ENCODE assay signal across 9 mouse cellular contexts in the genomic region with DNA sequence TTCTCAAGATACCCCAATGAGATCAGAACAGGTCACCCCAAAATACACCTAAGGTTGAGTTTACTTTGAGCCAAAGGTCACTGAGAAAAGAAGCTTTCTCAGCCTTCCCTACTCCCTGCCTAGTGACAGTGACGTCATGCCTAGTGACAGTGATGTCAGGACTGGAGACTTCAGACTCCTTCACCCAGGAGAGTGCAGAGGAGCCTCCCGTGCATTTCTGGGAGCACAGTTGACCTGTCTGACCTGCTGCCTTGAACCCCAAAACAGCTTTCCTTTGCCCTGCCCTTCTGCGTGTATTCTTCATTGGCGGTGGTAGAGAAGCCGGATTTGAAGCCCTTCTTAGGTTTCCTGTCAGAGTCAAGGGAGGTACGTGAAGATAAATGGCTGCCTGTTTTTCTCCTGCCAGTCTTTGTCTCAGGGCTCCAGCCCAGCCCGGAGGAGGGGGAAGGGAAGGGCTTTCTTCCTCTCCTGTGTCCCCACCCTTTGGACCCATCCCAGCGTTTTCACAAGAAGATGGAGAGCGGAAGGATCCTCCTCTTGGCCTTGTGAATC. TPM values are rescaled to one million over a fixed set of nuclear protein-coding genes. Genes with fewer than 3 reads are reported as not detected.
DNase-seq lines count a peak whose midpoint lies in the region; ATAC-seq lines count a peak whose summit lies in the region.
"Had no signal": no experiment of that assay in that cellular context is flagged by ENCODE, and none has a peak within 500 bp of the region (broad histone marks: within the 10 kb centered on the region; RNA-seq: fewer than 3 reads in every experiment).

No protein-coding gene starts in this region.

- H3K27me3 ChIP-seq in neural tube, embryonic 12.5 days (replicated peaks) = no peaks in the 10 kb centered on the region; the same call in 1 of the 2 replicates
- H3K27me3 ChIP-seq in limb, embryonic 10.5 days (ENCODE audit: low read depth, poor library complexity, severe bottlenecking) = no peaks in the 10 kb centered on the region
- H3K27me3 ChIP-seq: CH12.LX had no signal

- no peak overlapping the region for H3K4me2 ChIP-seq in neural tube, embryonic 12.5 days (replicated peaks)

- no peak for ATAC-seq in neural tube, embryonic 12.5 days (ENCODE audit: low FRiP score, low read depth)

- peaks cover 20% of the 10 kb centered on the region for H3K4me1 ChIP-seq in neural tube, embryonic 12.5 days
- peaks cover 31% of the 10 kb centered on the region for H3K4me1 ChIP-seq in limb, embryonic 10.5 days

- H3K36me3 ChIP-seq in neural tube, embryonic 12.5 days = peaks cover 6% of the 10 kb centered on the region
- H3K36me3 ChIP-seq in limb, embryonic 10.5 days = peaks cover 9% of the 10 kb centered on the region

- H3K4me3 ChIP-seq in neural tube, embryonic 12.5 days = no peak overlapping the region
- H3K4me3 ChIP-seq in limb, embryonic 10.5 days = no peak overlapping the region

- no peaks in the 10 kb centered on the region for H3K9me3 ChIP-seq in neural tube, embryonic 12.5 days
- no peaks in the 10 kb centered on the region for H3K9me3 ChIP-seq in limb, embryonic 10.5 days (replicated peaks)

- 60% methylated on average over 9 of the region's 9 CpGs for WGBS in neural tube, embryonic 12.5 days
- WGBS in limb, embryonic 10.5 days = 73% methylated on average over 9 of the region's 9 CpGs

- 0 out of 2 replicates have a peak overlapping the region, but pooled peaks have one; percentile 13 for H3K9ac ChIP-seq in neural tube, embryonic 12.5 days

- intact Hi-C loops in gastrocnemius, postnatal 14 days (cut with DNase I; ENCODE audit: low total_unique reads) = no loop called here

- DNase-seq in neural tube, embryonic 10.5 days (ENCODE audit: extremely low spot score, low spot score) = no peak
- peak; percentile 76 for DNase-seq in gastrocnemius, postnatal 14 days
- DNase-seq in kidney, adult 8-10 months = peak; percentile 75 to 88
- DNase-seq in skeletal muscle tissue, adult 2 months (ENCODE audit: low read depth, low spot score) = peak; percentile 79
- DNase-seq in layer of hippocampus, adult 18-20 months (ENCODE audit: low spot score in 2 of 2) = no peak
- no peak for DNase-seq in left cerebral cortex, adult 11 months (ENCODE audit: low spot score)
- DNase-seq in limb, embryonic 10.5 days (ENCODE audit: low spot score) = no peak

- H3K27ac ChIP-seq in neural tube, embryonic 12.5 days = no peak overlapping the region
- no peak overlapping the region for H3K27ac ChIP-seq in limb, embryonic 10.5 days

RNA-seq across cellular contexts. Expression of a gene that starts 3.5 kb away (rescaled TPM):
- 33.7 and 35.3 TPM in 2 replicates for polyA plus RNA-seq in neural tube, embryonic 12.5 days (2016; fragmentation: Nextera tagmentation; extraction: Ambion mirVana)
- 10 to 100 TPM; 21.0 to 21.2 TPM for total RNA-seq in gastrocnemius, postnatal 14 days (2021)
- total RNA-seq in layer of hippocampus, adult 18-20 months (2021) = 10 to 100 TPM; 36.6 to 37.1 TPM
- 32.4 and 34.8 TPM in 2 replicates for polyA plus RNA-seq in limb, embryonic 10.5 days (2016; fragmentation: Nextera tagmentation; extraction: Ambion mirVana)

RNA-seq across cellular contexts. Expression of a gene that starts 9.2 kb away (rescaled TPM):
- polyA plus RNA-seq in neural tube, embryonic 12.5 days (2016; fragmentation: Nextera tagmentation; extraction: Ambion mirVana) = 16.6 and 17.3 TPM in 2 replicates
- total RNA-seq in gastrocnemius, postnatal 14 days (2021) = 10 to 100 TPM; 16.7 to 20.3 TPM
- 100 to 1,000 TPM; 163 to 201 TPM for total RNA-seq in layer of hippocampus, adult 18-20 months (2021)
- polyA plus RNA-seq in limb, embryonic 10.5 days (2016; fragmentation: Nextera tagmentation; extraction: Ambion mirVana) = 1.7 and 2.2 TPM in 2 replicates

Comparison
In these comparisons a context has a peak if more than half of its experiments do, and no peak if none do; other contexts are left out.
1. DNase-seq: peak in gastrocnemius, postnatal 14 days (single experiment), kidney, adult 8-10 months (2 of 2) and skeletal muscle tissue, adult 2 months (single experiment); none in neural tube, embryonic 10.5 days (single experiment), layer of hippocampus, adult 18-20 months (0 of 2), left cerebral cortex, adult 11 months (single experiment) and limb, embryonic 10.5 days (single experiment).
2. RNA of a gene that starts 9.2 kb away (total RNA-seq): 163 to 201 TPM in layer of hippocampus, adult 18-20 months; 16.7 to 20.3 TPM in gastrocnemius, postnatal 14 days; every median in the first group is over 4 times any median in the second.